Mouse (Mus musculus) ES-E14 (cell line): ENCODE measurements around the gene Rpn1.

Experiments
- CHD2 ChIP-seq: IDR thresholded peaks from 2 replicates; pipeline ENCODE4 v1.6.1; 2014; ENCODE audit warnings: mild to moderate bottlenecking, low read depth, low read length, inconsistent platforms
- HCFC1 ChIP-seq: IDR thresholded peaks from 2 replicates; pipeline ENCODE4 v1.6.1; 2012; ENCODE audit warnings: low read length, inconsistent platforms, borderline replicate concordance; ENCODE audit not compliant: insufficient read depth
- MAFK ChIP-seq: IDR thresholded peaks from 2 replicates; pipeline ENCODE4 v1.6.1; 2014; ENCODE audit warnings: mild to moderate bottlenecking, low read depth, low read length, inconsistent platforms; ENCODE audit not compliant: insufficient read depth
- ZNF384 ChIP-seq: IDR thresholded peaks from 2 replicates; pipeline ENCODE4 v1.6.1; 2012; ENCODE audit warnings: low read depth, low read length, inconsistent platforms

- TF ChIP-seq MAFK (no peak), ZNF384 (no peak), CHD2 (no peak), HCFC1 (no peak)
Observed at GRCm38 (mm10) chr6:88083672-88084071, 610 bp upstream of the Rpn1 start.
